Comparison of ENCODE assay signal across 8 mouse cellular contexts in genomic region chr8:70674716-70675115, GRCm38 (mm10). TPM values are rescaled to one million over a fixed set of nuclear protein-coding genes. Genes with fewer than 3 reads are reported as not detected.
DNase-seq lines count a peak whose midpoint lies in the region; ATAC-seq lines count a peak whose summit lies in the region.

No protein-coding gene starts in this region.

- no peak for ATAC-seq in kidney, embryonic 15.5 days (replicated peaks; ENCODE audit: low FRiP score)
- ATAC-seq in stomach, embryonic 14.5 days (ENCODE audit: insufficient number of reproducible peaks, insufficient read depth, low FRiP score, low read depth): no peak

- no peaks in the 10 kb centered on the region for H3K9me3 ChIP-seq in kidney, embryonic 15.5 days (replicated peaks)
- no peaks in the 10 kb centered on the region for H3K9me3 ChIP-seq in stomach, embryonic 14.5 days (ENCODE audit: control insufficient read depth, low read depth, low read length)

- peak overlapping the region; percentile 62 for H3K9ac ChIP-seq in kidney, embryonic 15.5 days
- H3K9ac ChIP-seq in stomach, embryonic 14.5 days (replicated peaks; ENCODE audit: low read depth, low read length): 0 out of 2 replicates have a peak overlapping the region, but pooled peaks have one; percentile 45

- H3K36me3 ChIP-seq in kidney, embryonic 15.5 days: peaks cover 34% of the 10 kb centered on the region
- H3K36me3 ChIP-seq in stomach, embryonic 14.5 days (ENCODE audit: control insufficient read depth, insufficient read depth, low read length): peaks cover 12% of the 10 kb centered on the region; the same call in 1 of the 2 replicates

- peak overlapping the region; percentile 70 for H3K4me2 ChIP-seq in kidney, embryonic 15.5 days
- 0 out of 2 replicates have a peak overlapping the region, but pooled peaks have one; percentile 78 for H3K4me2 ChIP-seq in stomach, embryonic 14.5 days (replicated peaks; ENCODE audit: low read depth, low read length)

- 61% methylated on average over 4 of the region's 4 CpGs for WGBS in kidney, embryonic 15.5 days
- WGBS in stomach, embryonic 14.5 days: 73% methylated on average over 4 of the region's 4 CpGs

- peaks cover 51% of the 10 kb centered on the region for H3K4me1 ChIP-seq in kidney, embryonic 15.5 days
- peaks cover 13% of the 10 kb centered on the region for H3K4me1 ChIP-seq in stomach, embryonic 14.5 days (ENCODE audit: control insufficient read depth, insufficient read depth, low read length)

- no peaks in the 10 kb centered on the region for H3K27me3 ChIP-seq in kidney, embryonic 15.5 days
- no peaks in the 10 kb centered on the region for H3K27me3 ChIP-seq in stomach, embryonic 14.5 days (ENCODE audit: control insufficient read depth, insufficient read depth, low read length)

- no peak overlapping the region for H3K4me3 ChIP-seq in kidney, embryonic 15.5 days (replicated peaks)
- no peak overlapping the region for H3K4me3 ChIP-seq in stomach, embryonic 14.5 days (ENCODE audit: low read depth, low read length)

- H3K27ac ChIP-seq in kidney, embryonic 15.5 days: peak overlapping the region; percentile 97
- peak overlapping the region; percentile 94 for H3K27ac ChIP-seq in stomach, embryonic 14.5 days (ENCODE audit: low read length)

- peak; percentile 58 for DNase-seq in cerebellum, adult 9-11 months
- DNase-seq in cerebellum, adult 18-20 months: no peak
- DNase-seq in spleen, adult 12 weeks (ENCODE audit: low spot score): peak; percentile 25
- DNase-seq in spleen, postnatal 14 days (ENCODE audit: low spot score in 2 of 2): no peak
- no peak for DNase-seq in c-Kit-positive CD71-positive TER-119-positive erythroid progenitor cells, embryonic 14.5 days (ENCODE audit: low spot score)
- DNase-seq in ovary, postnatal 36 days (ENCODE audit: low spot score): no peak

RNA-seq across cellular contexts. Expression of gene Lsm4, which starts 1.7 kb away (rescaled TPM):
- polyA plus RNA-seq in kidney, embryonic 15.5 days (2015; fragmentation: Nextera tagmentation; extraction: Ambion mirVana): 291 and 295 TPM in 2 replicates
- polyA plus RNA-seq in stomach, embryonic 14.5 days (2014; fragmentation: Nextera tagmentation; extraction: Ambion mirVana): 234 and 244 TPM in 2 replicates

RNA-seq across cellular contexts. Expression of gene Pgpep1, which starts 14.5 kb away (rescaled TPM):
- polyA plus RNA-seq in kidney, embryonic 15.5 days (2015; fragmentation: Nextera tagmentation; extraction: Ambion mirVana): 65.5 and 75.3 TPM in 2 replicates
- 67.7 and 70.8 TPM in 2 replicates for polyA plus RNA-seq in stomach, embryonic 14.5 days (2014; fragmentation: Nextera tagmentation; extraction: Ambion mirVana)

RNA-seq across cellular contexts. Expression of gene Jund, which starts 24.0 kb away (rescaled TPM):
- 59.9 and 68.1 TPM in 2 replicates for polyA plus RNA-seq in kidney, embryonic 15.5 days (2015; fragmentation: Nextera tagmentation; extraction: Ambion mirVana)
- 78.9 and 105 TPM in 2 replicates for polyA plus RNA-seq in stomach, embryonic 14.5 days (2014; fragmentation: Nextera tagmentation; extraction: Ambion mirVana)

RNA-seq across cellular contexts. Expression of gene Iqcn, which starts 28.5 kb away (rescaled TPM):
- polyA plus RNA-seq in kidney, embryonic 15.5 days (2015; fragmentation: Nextera tagmentation; extraction: Ambion mirVana): 0.03 and 0.09 TPM in 2 replicates
- 0.06 and 0.10 TPM in 2 replicates for polyA plus RNA-seq in stomach, embryonic 14.5 days (2014; fragmentation: Nextera tagmentation; extraction: Ambion mirVana)

RNA-seq across cellular contexts. Expression of gene Gdf15, which starts 42.5 kb away (rescaled TPM):
- 0.46 and 0.77 TPM in 2 replicates for polyA plus RNA-seq in kidney, embryonic 15.5 days (2015; fragmentation: Nextera tagmentation; extraction: Ambion mirVana)
- polyA plus RNA-seq in stomach, embryonic 14.5 days (2014; fragmentation: Nextera tagmentation; extraction: Ambion mirVana): 0.17 and 0.24 TPM in 2 replicates

Comparison
In these comparisons a context has a peak if more than half of its experiments do, and no peak if none do; other contexts are left out.
1. DNase-seq: peak in cerebellum, adult 9-11 months (single experiment) and spleen, adult 12 weeks (single experiment); none in cerebellum, adult 18-20 months (0 of 2), spleen, postnatal 14 days (0 of 2), c-Kit-positive CD71-positive TER-119-positive erythroid progenitor cells, embryonic 14.5 days (single experiment) and ovary, postnatal 36 days (single experiment).